Mouse (Mus musculus): ENCODE data around the gene Cox17. TPM values are rescaled to one million over a fixed set of nuclear protein-coding genes. Genes with fewer than 3 reads are reported as not detected.

Cox17 gene
- total and polyA plus RNA-seq, 2 experiments from 2014 or later: 15.0 to 65.3 TPM

DNA sequence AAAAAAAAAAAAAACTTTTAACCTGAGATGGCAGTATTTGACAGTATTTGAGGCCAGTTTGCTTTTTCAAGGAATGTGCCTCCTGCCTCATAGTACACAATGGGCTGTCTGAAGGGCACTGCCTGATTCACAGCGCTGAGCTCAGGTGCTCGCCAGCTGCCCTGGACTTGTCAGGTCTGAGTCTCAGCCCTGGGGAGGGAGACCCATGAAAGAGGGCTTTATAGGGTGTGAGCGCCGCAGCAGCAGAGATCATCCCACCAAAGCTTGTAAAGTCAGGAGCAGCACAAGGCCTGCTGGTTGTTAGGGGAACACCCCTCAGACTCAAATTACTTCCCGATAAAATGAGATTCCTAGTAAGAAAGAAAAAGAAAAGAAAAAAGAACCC, 39.6 kb upstream of the Cox17 start:
- H3K4me2 ChIP-seq (ENCODE audit: low read depth, low read length, poor library complexity, severe bottlenecking): no peak overlapping the region
- H3K9ac ChIP-seq (replicated peaks; ENCODE audit: low read length, poor library complexity, severe bottlenecking): no peak overlapping the region
- H3K9me3 ChIP-seq (ENCODE audit: low read length): no peaks in the 10 kb centered on the region
- no peak for ATAC-seq (ENCODE audit: low FRiP score)
- WGBS: 39% methylated on average over 5 of the region's 5 CpGs
- no peak for DNase-seq (ENCODE audit: low spot score)
- no peak overlapping the region for H3K27ac ChIP-seq (ENCODE audit: low read depth, low read length)
- TF ChIP-seq CTCF (IDR thresholded peaks at IDR 0.05): no peak
- no peaks in the 10 kb centered on the region for H3K4me1 ChIP-seq (ENCODE audit: insufficient read depth, low read length)
- H3K4me3 ChIP-seq (ENCODE audit: low read depth, low read length): no peak overlapping the region
- no peaks in the 10 kb centered on the region for H3K27me3 ChIP-seq (ENCODE audit: insufficient read depth, low read length)
- no peaks in the 10 kb centered on the region for H3K36me3 ChIP-seq (ENCODE audit: insufficient read depth, low read length)

DNA sequence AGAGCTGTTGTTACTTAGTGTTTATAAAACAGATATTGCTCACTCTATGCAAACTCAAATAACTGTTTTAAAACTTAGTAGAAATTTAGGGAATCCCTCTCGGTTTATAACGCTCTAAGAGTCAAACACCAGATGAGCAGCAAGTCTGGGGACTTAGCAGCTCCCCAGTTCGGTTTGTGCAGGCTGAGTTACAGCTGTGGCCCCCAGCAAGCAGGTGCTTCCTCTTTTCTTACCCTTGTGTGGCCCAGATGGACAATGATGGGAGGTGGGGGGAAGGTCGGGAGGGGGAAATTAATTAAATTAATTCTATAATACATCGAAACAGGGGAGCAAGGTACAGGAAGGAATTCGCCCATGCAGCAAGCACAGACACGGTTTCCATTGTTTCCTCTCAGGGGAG, 39.1 kb upstream of the Cox17 start:
- peak overlapping the region; percentile 32 for H3K4me2 ChIP-seq (ENCODE audit: low read depth, low read length, poor library complexity, severe bottlenecking)
- no peak overlapping the region for H3K4me3 ChIP-seq (ENCODE audit: low read depth, low read length)

GRCm38 (mm10) chr16:38308195-38308594, 38.6 kb upstream of the Cox17 start:
- H3K4me2 ChIP-seq (ENCODE audit: low read depth, low read length, poor library complexity, severe bottlenecking): peak overlapping the region; percentile 32
- peak overlapping the region; percentile 21; the same call in 1 of the 2 replicates for H3K27ac ChIP-seq (ENCODE audit: low read depth, low read length)
- H3K4me3 ChIP-seq (ENCODE audit: low read depth, low read length): no peak overlapping the region
- H3K9ac ChIP-seq (replicated peaks; ENCODE audit: low read length, poor library complexity, severe bottlenecking): no peak overlapping the region
- WGBS: 41% methylated on average over 11 of the region's 11 CpGs
- DNase-seq (ENCODE audit: low spot score) (no peak), ATAC-seq (ENCODE audit: low FRiP score) (0 out of 2 replicates have a peak, but pooled peaks have one; percentile 42)
- no peaks in the 10 kb centered on the region for H3K9me3 ChIP-seq (ENCODE audit: low read length)
- no peaks in the 10 kb centered on the region for H3K27me3 ChIP-seq (ENCODE audit: insufficient read depth, low read length)
- no peaks in the 10 kb centered on the region for H3K36me3 ChIP-seq (ENCODE audit: insufficient read depth, low read length)
- no peaks in the 10 kb centered on the region for H3K4me1 ChIP-seq (ENCODE audit: insufficient read depth, low read length)
- TF ChIP-seq CTCF (IDR thresholded peaks at IDR 0.05): no peak

More for the DNA sequence above, 39.1 kb upstream of the Cox17 start:
- Histone ChIP-seq H3K4me1 (ENCODE audit: insufficient read depth, low read length) (no peaks in the 10 kb centered on the region), H3K36me3 (ENCODE audit: insufficient read depth, low read length) (no peaks in the 10 kb centered on the region), H3K27me3 (ENCODE audit: insufficient read depth, low read length) (no peaks in the 10 kb centered on the region), H3K9me3 (ENCODE audit: low read length) (no peaks in the 10 kb centered on the region), H3K27ac (ENCODE audit: low read depth, low read length) (0 out of 2 replicates have a peak overlapping the region, but pooled peaks have one; percentile 21), H3K9ac (replicated peaks; ENCODE audit: low read length, poor library complexity, severe bottlenecking) (no peak overlapping the region)
- DNase-seq (ENCODE audit: low spot score) (no peak), ATAC-seq (ENCODE audit: low FRiP score) (no peak)
- no peak for TF ChIP-seq CTCF (IDR thresholded peaks at IDR 0.05)
- 49% methylated on average over 7 of the region's 7 CpGs for WGBS

DNA sequence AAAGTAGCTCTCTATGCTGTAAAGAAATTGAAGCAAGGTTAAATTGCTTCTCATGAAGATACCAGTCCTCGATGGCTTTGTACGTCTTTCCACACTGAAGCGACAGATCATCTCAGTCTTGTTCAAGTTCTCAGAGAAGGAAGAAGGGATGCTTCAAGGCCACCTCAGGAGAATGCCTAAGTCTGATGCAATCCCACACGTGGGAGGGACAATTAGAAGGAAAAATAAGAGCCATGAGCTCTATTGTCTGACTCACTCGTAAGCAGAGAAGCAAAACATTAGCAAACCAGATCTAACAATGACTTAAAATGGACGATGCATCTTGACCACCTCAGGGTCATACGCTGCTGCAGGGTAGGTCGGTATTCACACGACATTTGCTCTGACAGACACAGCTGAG, 28.3 kb upstream of the Cox17 start:
- no peak overlapping the region for H3K27ac ChIP-seq (ENCODE audit: low read depth, low read length)

DNA sequence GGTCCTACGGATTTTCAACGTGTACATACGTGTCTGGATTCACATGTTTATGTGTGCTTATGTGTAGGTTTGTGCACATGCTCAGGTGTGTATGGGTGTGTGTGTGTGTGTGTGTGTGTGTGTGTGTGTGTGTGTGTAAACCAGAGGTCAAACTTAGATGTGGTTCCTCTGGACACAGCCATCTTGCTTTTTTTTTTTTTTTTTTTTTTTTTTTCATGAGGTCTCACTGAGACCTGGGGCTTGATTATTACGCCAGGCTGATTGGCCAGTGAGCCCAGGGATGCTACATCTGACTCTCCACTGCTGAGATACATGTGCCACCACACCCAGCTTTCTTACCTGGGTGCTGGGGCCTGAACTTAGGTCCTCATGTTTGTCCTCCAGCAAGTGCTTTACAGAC, 27.7 kb upstream of the Cox17 start:
- DNase-seq (ENCODE audit: low spot score) (no peak), ATAC-seq (ENCODE audit: low FRiP score) (no peak)
- Histone ChIP-seq H3K4me3 (ENCODE audit: low read depth, low read length) (no peak overlapping the region), H3K9ac (replicated peaks; ENCODE audit: low read length, poor library complexity, severe bottlenecking) (no peak overlapping the region), H3K27ac (ENCODE audit: low read depth, low read length) (no peak overlapping the region), H3K36me3 (ENCODE audit: insufficient read depth, low read length) (no peaks in the 10 kb centered on the region), H3K27me3 (ENCODE audit: insufficient read depth, low read length) (no peaks in the 10 kb centered on the region), H3K4me1 (ENCODE audit: insufficient read depth, low read length) (no peaks in the 10 kb centered on the region), H3K4me2 (ENCODE audit: low read depth, low read length, poor library complexity, severe bottlenecking) (no peak overlapping the region), H3K9me3 (ENCODE audit: low read length) (no peaks in the 10 kb centered on the region)
- WGBS: 89% methylated on average over 4 of the region's 4 CpGs
- no peak for TF ChIP-seq CTCF (IDR thresholded peaks at IDR 0.05)

More for the DNA sequence above, 28.3 kb upstream of the Cox17 start:
- 77% methylated on average over 9 of the region's 9 CpGs for WGBS
- no peak overlapping the region for H3K9ac ChIP-seq (replicated peaks; ENCODE audit: low read length, poor library complexity, severe bottlenecking)
- DNase-seq (ENCODE audit: low spot score) (no peak), ATAC-seq (ENCODE audit: low FRiP score) (no peak)
- H3K36me3 ChIP-seq (ENCODE audit: insufficient read depth, low read length): no peaks in the 10 kb centered on the region
- no peak overlapping the region for H3K4me2 ChIP-seq (ENCODE audit: low read depth, low read length, poor library complexity, severe bottlenecking)
- H3K9me3 ChIP-seq (ENCODE audit: low read length): no peaks in the 10 kb centered on the region
- H3K4me3 ChIP-seq (ENCODE audit: low read depth, low read length): no peak overlapping the region
- no peaks in the 10 kb centered on the region for H3K4me1 ChIP-seq (ENCODE audit: insufficient read depth, low read length)
- TF ChIP-seq CTCF (IDR thresholded peaks at IDR 0.05): no peak
- no peaks in the 10 kb centered on the region for H3K27me3 ChIP-seq (ENCODE audit: insufficient read depth, low read length)

GRCm38 (mm10) chr16:38321452-38321935, 25.3 kb upstream of the Cox17 start:
- peak; percentile 82 for ATAC-seq (ENCODE audit: low FRiP score)
- no peaks in the 10 kb centered on the region for H3K36me3 ChIP-seq (ENCODE audit: insufficient read depth, low read length)

More at GRCm38 (mm10) chr16:38321452-38321935, 25.3 kb upstream of the Cox17 start:
- 25% methylated on average over 15 of the region's 17 CpGs for WGBS
- Histone ChIP-seq H3K27ac (ENCODE audit: low read depth, low read length) (no peak overlapping the region), H3K9ac (replicated peaks; ENCODE audit: low read length, poor library complexity, severe bottlenecking) (no peak overlapping the region), H3K9me3 (ENCODE audit: low read length) (no peaks in the 10 kb centered on the region), H3K4me3 (ENCODE audit: low read depth, low read length) (no peak overlapping the region), H3K4me1 (ENCODE audit: insufficient read depth, low read length) (no peaks in the 10 kb centered on the region), H3K27me3 (ENCODE audit: insufficient read depth, low read length) (no peaks in the 10 kb centered on the region), H3K4me2 (ENCODE audit: low read depth, low read length, poor library complexity, severe bottlenecking) (peak overlapping the region; percentile 42)
- DNase-seq (ENCODE audit: low spot score): peak; percentile 76
- peak; percentile 81 for TF ChIP-seq CTCF (IDR thresholded peaks at IDR 0.05)
